Mouse (Mus musculus): ENCODE data around the gene Spn.
"Not testable (repeated sequence)": the region's sequence is repeated elsewhere in the genome, so short reads cannot be mapped to it uniquely, and the experiment has no call there.

The Spn gene

GRCm38 (mm10) chr7:127104560-127105332 lies 32.9 kb downstream of the Spn start:
- DNase-seq: peak; percentile 88

DNA sequence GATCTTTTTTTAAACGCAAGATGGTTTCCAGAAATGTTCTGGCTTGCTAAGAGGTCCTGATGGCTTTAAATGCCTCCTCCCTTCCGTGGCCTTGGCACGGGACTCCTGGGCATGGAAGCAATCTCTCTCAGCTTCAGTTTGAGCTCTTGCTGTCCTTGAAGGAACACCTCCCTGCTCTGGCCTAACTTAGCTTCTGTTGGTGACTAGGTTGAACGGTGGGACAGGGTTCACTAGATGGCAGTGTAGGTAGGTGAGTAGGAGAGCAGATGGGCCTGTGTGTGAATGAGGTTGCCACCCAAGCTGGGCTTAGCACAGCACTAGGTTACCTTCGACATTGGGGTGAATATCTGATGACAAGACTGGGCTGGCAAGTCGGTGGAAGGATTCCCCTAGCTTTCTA lies 33.7 kb downstream of the Spn start:
- DNase-seq: peak in 1 of 2 experiments; percentile 11

- no peak for DNase-seq
These were observed 35.5 kb downstream of the Spn start for GRCm38 (mm10) chr7:127102148-127102547.

GRCm38 (mm10) chr7:127101451-127102016 lies 36.1 kb downstream of the Spn start:
- DNase-seq: no peak

DNA sequence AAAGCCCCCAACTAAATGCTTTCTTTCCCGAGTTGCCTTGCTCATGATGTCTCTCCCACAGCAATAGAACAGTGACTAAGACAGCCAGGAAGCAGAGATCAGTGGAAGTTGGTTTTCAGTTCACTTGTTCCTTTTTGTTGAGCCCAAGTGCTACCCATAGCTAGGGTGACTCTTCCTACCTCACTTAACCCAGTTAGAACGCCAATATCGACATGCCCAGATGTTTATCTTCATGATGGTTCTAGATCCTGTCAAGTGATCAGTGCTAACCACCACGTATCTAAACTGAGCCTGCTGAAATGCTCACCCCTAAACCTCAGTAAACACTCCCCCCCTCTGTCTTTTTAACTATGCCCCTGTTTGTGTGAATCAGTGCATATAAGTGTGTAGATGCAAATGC lies 38.1 kb downstream of the Spn start:
- no peak for DNase-seq

- no peak for DNase-seq
These were observed 38.7 kb downstream of the Spn start for GRCm38 (mm10) chr7:127098950-127099349.

DNA sequence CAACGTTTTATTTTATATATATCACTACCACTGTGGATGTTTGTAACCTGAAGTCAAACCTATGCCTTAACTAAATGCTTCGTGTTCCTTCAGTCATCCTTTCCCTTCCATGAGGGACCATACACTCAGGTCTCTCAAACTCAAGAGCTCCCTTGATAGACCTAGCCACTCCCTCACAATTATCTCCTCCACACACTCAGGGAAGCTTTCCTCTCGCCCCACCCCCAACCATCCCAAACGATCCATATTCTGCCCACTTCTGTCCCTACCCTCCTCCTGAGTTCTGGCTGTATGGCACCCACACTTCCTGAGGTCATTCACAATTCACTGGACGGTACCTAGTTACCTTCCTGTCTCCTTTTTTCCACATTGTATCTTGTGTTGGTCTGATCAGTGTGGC lies 39.1 kb downstream of the Spn start:
- DNase-seq: no peak

DNA sequence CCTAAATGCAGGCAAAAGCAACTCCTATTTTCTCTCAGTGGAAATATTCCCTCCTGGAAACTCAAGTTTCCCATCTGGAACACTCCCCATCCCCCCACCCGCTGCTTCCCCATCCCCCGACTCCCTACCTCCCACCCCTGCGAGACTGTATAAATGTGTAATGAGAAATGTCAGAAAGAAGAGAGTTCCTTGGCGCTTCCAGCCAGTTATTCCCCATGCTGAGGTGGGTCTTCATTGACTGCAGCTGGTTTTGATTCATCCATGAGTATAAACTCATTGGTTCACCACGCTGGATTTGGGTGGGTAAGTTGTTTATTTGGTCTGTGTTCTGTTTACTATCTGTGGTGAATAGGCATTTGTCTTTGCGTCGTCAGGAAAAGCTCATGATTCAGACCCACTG lies 41.2 kb downstream of the Spn start:
- no peak for DNase-seq

DNA sequence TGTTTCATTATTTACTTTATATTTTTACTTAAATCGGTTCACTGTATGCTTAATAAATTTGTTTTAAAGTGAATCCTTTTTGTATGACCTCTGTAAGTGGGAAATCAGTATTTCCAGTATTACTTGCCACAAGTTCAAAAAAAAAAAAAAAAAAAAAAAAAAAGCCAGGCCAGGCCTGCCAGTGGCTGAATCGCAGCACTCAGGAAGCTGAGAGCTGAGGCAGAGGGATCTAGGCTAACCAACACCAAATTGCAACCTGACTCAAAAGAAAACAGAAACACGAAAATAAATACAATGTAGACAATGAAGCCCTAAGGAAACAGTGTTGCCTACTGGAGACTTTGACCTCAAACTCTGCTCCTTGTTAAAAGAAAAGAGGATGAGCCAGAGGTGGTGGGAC lies 43.7 kb downstream of the Spn start:
- DNase-seq: no peak

GRCm38 (mm10) chr7:127091114-127091896 lies 46.3 kb downstream of the Spn start, which contains the start of gene AI467606:
AI467606 (plus strand) TSS chr7:127091359.
- DNase-seq: no peak

- no peak for DNase-seq
These were observed 47.2 kb downstream of the Spn start for GRCm38 (mm10) chr7:127090154-127091113.

DNA sequence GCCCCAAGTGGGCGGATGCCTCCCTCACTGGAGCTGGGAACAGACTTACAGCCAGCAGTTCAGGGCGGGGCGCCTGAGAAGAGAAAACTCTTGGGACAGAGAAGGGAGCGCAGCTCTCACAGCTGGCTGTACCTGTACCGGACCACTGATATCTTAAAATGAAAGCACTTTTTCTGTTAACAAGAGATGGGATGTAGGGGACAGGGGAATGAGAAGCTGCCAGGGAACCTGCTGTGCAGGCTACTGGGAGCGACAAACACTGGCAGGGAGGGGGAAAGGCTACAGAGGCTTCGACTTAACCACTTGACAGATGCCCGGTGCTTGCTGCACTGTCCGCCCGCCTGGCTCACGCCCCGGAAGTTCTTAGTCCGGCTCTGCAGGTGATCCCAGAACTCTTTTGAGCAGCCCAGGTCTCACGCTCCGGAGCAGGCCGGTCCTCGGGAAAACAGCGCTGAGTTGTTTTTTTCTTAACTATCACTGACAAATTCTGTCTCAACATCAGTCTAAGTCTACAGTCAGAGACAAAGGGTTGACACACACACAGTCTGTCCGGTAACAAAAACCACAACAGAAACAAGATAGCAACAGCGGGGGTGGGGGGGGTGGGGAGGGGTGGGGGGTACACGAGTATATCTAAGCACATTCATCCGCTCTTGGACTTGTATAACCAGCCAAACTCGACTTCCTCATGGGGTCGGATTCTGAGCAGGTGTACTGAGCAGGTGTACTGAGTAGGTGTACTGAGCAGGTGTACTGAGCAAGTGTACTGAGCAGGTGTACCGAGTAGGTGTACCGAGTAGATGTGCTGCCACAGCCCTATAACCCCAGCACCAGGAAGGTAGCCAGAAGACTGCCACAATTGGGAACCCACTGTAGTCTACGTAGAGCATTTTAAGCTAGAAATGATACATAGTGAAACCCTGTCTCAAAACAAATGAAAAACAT lies 48.5 kb downstream of the Spn start:
- no peak for DNase-seq

- no peak for DNase-seq
These were observed 49.5 kb downstream of the Spn start for GRCm38 (mm10) chr7:127088083-127088482.

DNA sequence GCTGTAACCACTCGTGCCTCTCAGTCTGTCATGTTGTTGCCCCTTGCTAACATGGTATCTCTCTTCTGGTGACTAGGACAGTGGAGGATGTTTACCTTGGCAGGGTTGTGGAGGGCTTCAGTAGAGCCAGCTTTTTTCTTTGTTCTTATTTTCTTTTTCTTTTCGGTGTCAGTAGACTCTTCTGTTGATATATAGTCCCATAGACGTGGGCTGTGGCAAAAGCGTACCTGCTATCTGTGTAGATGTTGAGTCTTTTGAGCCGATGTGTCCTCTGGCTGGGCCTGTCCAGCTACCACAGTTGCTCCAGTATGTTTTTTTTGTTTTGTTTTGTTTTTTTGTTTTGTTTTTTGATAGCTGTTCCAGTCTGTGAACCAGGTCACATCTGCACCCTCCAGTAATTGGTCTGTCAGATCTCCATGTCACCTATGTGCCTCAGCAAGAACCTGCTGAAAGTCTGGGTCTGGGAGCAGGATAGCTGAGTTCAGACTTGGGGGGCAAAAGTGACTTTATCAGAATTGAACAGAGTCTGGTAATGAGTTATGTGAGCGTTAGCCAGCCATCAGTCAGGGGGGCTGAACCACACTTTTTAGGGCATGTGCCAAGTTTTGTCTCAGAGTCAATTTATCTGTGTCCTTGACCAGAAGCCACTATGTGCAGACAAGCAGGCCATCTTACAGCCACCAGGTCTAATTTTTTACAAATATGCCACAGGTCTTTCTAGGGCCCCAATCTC lies 50.2 kb downstream of the Spn start, which contains the start of gene Zg16:
Gene Zg16, minus strand, starts transcription at position 51 of the 733 bp plus-strand sequence.
- DNase-seq: not testable (repeated sequence)

DNA sequence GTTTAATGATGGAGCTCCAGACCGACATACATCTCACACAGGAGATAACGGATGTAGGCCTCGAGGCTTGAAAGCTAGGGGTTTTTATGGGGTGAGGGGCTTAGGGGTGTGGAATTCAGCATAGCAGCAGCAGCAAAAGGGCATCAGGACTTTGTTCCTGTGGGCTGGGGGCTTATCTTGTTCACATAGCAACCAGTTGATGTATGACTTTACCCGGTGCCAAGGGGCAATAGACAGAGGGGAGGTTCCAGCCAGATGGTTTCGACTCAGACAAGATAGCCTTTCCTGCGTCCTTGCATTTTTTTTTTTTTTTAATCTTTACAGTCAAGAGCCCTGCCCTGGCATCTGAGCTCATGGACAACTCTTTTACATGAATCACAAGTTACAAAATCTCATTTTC lies 51.9 kb downstream of the Spn start:
- not testable (repeated sequence) for DNase-seq

DNA sequence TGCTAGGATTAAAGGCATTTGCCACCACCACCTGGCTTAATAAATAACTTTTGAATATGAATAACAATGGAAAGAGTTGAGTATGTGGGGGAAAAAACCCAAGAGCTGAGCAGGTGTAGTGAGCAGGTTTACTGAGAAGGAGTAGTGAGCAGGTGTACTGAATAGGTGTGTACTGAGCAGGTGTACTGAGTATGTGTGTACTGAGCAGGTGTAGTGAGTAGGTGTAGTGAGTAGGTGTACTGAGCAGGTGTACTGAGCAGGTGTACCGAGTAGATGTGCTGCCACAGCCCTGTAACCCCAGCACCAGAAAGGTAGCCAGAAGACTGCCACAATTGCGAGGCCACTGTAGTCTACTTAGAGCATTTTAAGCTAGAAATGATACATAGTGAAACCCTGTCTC lies 52.8 kb downstream of the Spn start:
- no peak for DNase-seq

DNA sequence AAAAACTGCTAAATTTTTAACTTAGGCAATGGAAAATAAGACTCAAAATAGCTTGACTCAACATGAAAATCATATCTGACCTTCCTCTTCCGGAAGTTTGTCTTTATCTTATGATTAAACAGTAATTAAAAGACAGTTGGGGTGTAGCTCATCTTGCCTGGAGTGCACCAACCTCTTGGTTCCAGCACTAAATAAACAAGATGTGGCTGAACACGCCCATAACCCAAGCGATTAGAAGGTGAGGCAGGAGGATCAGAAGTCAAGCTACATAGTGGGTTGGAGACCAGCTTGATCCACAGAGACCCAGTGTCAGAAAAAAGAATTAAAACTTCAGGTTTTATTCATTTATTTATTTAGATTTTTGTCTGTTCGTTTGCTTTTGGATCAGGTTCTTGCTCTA lies 53.9 kb downstream of the Spn start:
- DNase-seq: no peak

DNA sequence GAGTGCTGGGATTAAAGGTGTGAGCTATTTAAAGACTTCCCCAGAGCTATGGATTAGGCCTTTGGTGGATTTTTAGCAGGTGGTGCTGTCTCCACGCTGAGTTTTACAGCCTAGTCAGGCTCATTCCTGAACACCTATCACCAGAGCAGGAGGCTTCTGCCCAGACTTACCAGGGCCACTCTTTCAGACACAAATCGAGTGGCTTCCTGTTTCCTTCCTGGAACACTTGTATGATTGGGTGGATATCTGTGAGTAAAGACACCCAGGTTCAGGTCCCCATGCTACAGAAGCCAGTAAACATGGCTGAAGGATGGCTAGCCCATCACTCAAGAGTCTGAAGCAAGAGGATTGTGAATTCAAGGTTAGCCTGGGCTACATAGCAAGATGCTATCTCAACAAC lies 54.6 kb downstream of the Spn start:
- DNase-seq: no peak

GRCm38 (mm10) chr7:127082271-127082670 lies 55.4 kb downstream of the Spn start:
- DNase-seq: no peak
